Mouse (Mus musculus) spleen, adult 2 months (tissue): Measurements from ENCODE around the gene Spag17.

Source experiments
- CTCF ChIP-seq: fragments of 200-500 bp; IDR thresholded peaks from 2 replicates; pipeline ENCODE4 v1.5.1; 2011; ENCODE audit warnings: mild to moderate bottlenecking, inconsistent platforms; ENCODE audit not compliant: insufficient read depth, insufficient read length, insufficient replicate concordance; ENCODE audit errors: extremely low read depth
- POLR2A ChIP-seq: fragments of 200-500 bp; IDR thresholded peaks from 2 replicates; pipeline ENCODE4 v1.6.1; 2011; ENCODE audit warnings: low read depth, low read length, inconsistent platforms

GRCm38 (mm10) chr3:99875137-99875536 is 10.1 kb upstream of the Spag17 start:
- TF ChIP-seq CTCF = no peak
- TF ChIP-seq POLR2A = no peak
